Mouse (Mus musculus): ENCODE data around the gene Ly6g6e. TPM values are rescaled to one million over a fixed set of nuclear protein-coding genes. Genes with fewer than 3 reads are reported as not detected.
"Not testable (repeated sequence)": the region's sequence is repeated elsewhere in the genome, so short reads cannot be mapped to it uniquely, and the experiment has no call there.

Gene Ly6g6e
- polyA plus RNA-seq (2014; fragmentation: Nextera tagmentation; extraction: Ambion mirVana): 9.4 and 11.8 TPM in 2 replicates

DNA sequence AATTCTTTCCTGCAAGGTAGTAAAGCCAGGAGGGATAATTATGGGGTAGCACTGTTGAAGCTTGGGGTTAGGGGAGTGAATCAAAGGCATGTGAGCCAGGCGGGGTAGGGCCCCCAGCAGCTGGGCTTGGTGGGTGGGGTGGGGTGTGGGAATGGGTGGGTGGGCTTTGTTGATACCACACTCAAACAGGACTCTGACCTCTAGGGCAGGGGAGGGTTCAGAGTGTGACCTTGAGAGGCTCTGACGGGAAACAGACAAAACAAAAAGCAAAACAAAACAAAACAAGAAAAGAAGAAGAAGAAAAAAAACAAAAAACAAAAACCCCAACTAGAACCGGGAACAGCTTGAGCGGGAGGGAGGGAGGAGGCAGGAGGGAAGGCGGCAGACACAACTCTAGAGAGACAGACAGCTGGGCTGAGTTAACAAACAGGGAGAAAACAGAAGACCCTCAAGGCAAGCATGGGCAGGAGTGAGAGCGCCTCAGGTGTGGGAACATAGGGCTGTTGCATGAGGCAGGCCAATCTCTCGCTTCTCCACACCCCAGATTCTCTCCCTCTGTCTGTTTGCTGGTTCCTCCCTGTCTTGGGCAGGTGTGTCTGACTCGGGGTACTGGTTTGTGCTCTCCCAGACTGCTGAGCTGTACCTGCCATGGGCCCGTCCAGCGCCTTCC is at the start of gene Ly6g6e:
Gene Ly6g6e, plus strand, starts transcription at position 396 of the 670 bp plus-strand sequence.
- H3K36me3 ChIP-seq (ENCODE audit: control insufficient read depth, insufficient read depth, low read length): no peaks in the 10 kb centered on the region
- peak within 1 kb of the TSS; percentile 43 for H3K4me2 ChIP-seq (ENCODE audit: low read depth, low read length)
- peak; percentile 39 for DNase-seq (ENCODE audit: low spot score)
- ATAC-seq (ENCODE audit: low read depth): peak; percentile 47
- WGBS: 9% methylated on average over 10 of the region's 10 CpGs
- peak within 1 kb of the TSS; percentile 31 for H3K9ac ChIP-seq (ENCODE audit: low read depth, low read length)
- no peak within 1 kb of the TSS; the same call in 1 of the 2 replicates for H3K27ac ChIP-seq (replicated peaks; ENCODE audit: low read depth, low read length)
- no peaks in the 10 kb centered on the region for H3K27me3 ChIP-seq (replicated peaks; ENCODE audit: control insufficient read depth, insufficient read depth, low read length)
- peak within 1 kb of the TSS; percentile 8; the same call in 1 of the 2 replicates for H3K4me3 ChIP-seq (ENCODE audit: low read depth, low read length)
- H3K9me3 ChIP-seq (ENCODE audit: control insufficient read depth, low read length): no peaks in the 10 kb centered on the region
- H3K4me1 ChIP-seq (ENCODE audit: control insufficient read depth, insufficient read depth, low read length): peaks cover 3% of the 10 kb centered on the region; the same call in 1 of the 2 replicates

DNA sequence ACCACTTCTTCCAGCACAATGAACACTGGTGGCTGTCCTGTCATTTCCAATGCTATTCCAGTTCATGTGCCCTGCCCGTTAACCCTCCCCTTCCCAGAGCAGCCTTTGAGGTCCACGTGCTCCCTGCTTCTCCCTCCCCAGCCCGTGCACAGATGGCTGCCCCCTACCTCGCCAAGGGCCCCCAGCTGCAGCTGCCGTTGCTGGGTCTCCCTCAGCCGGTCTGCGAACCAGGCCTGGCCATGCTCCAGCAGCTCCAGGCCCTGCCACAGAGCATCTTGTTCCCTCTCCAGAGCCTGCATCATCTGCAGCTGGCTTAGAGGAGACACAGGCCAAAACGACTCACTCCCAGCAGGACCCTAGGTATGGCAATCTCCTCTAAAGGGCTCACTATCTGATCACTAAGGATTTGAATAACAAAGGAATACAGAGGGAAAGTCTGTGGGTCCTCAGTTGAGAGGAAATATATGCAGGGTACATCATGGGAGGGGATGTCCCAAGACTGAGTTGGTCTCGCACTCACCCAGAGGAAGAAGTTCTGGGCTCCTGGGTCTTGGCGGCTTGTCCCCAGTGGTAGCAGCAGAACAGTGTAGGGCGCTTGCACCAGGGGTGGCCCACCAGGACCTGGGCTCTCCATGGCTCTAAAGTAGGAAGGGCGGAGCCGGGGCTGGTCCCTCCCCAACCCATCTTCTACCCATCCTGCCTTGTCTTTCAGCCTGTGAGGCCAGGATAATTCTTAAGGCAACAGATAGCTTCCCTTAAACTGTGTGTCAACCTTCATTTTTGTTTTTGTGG is 49.2 kb upstream of the Ly6g6e start, which contains the start of gene Sapcd1:
Gene Sapcd1, minus strand, starts transcription at position 740 of the 792 bp plus-strand sequence.
- peak within 1 kb of the TSS; percentile 35; the same call in 1 of the 2 replicates for H3K9ac ChIP-seq (ENCODE audit: low read depth, low read length)
- H3K36me3 ChIP-seq (ENCODE audit: control insufficient read depth, insufficient read depth, low read length): no peaks in the 10 kb centered on the region
- peak; percentile 90 for DNase-seq (ENCODE audit: low spot score)
- peak within 1 kb of the TSS; percentile 61 for H3K27ac ChIP-seq (replicated peaks; ENCODE audit: low read depth, low read length)
- peak within 1 kb of the TSS; percentile 40 for H3K4me2 ChIP-seq (ENCODE audit: low read depth, low read length)
- peak; percentile 89 for ATAC-seq (ENCODE audit: low read depth)
- H3K4me1 ChIP-seq (ENCODE audit: control insufficient read depth, insufficient read depth, low read length): peaks cover 4% of the 10 kb centered on the region
- H3K4me3 ChIP-seq (ENCODE audit: low read depth, low read length): peak within 1 kb of the TSS; percentile 15; the same call in 1 of the 2 replicates
- H3K27me3 ChIP-seq (replicated peaks; ENCODE audit: control insufficient read depth, insufficient read depth, low read length): no peaks in the 10 kb centered on the region
- no peaks in the 10 kb centered on the region for H3K9me3 ChIP-seq (ENCODE audit: control insufficient read depth, low read length)
- WGBS: 30% methylated on average over 12 of the region's 13 CpGs

DNA sequence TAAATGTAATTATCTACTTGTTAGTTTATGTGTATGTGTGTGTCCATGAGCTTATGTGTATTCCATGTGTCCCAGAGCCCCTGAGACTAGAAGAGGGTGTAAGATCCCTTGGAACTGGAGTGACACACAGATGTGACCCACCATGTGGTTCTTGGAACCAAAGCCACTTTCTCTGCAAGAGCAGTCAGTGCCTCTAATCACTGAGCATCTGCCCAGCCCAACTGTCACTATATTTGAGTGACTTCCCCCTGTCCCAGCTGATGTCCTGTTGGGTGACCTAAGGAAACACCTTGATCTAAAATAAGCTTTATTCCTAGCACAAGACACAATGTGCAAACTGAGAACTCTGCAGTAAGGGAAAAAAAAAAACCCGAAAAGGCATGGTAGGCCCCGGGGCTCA is 48.4 kb upstream of the Ly6g6e start:
- Histone ChIP-seq H3K36me3 (ENCODE audit: control insufficient read depth, insufficient read depth, low read length) (no peaks in the 10 kb centered on the region), H3K9me3 (ENCODE audit: control insufficient read depth, low read length) (no peaks in the 10 kb centered on the region), H3K27ac (replicated peaks; ENCODE audit: low read depth, low read length) (no peak overlapping the region), H3K27me3 (replicated peaks; ENCODE audit: control insufficient read depth, insufficient read depth, low read length) (no peaks in the 10 kb centered on the region), H3K4me2 (ENCODE audit: low read depth, low read length) (peak overlapping the region; percentile 40; the same call in 1 of the 2 replicates), H3K9ac (ENCODE audit: low read depth, low read length) (no peak overlapping the region), H3K4me3 (ENCODE audit: low read depth, low read length) (no peak overlapping the region), H3K4me1 (ENCODE audit: control insufficient read depth, insufficient read depth, low read length) (peaks cover 4% of the 10 kb centered on the region)
- WGBS: 64% methylated on average over 2 of the region's 2 CpGs
- no peak for DNase-seq (ENCODE audit: low spot score)
- no peak for ATAC-seq (ENCODE audit: low read depth)

DNA sequence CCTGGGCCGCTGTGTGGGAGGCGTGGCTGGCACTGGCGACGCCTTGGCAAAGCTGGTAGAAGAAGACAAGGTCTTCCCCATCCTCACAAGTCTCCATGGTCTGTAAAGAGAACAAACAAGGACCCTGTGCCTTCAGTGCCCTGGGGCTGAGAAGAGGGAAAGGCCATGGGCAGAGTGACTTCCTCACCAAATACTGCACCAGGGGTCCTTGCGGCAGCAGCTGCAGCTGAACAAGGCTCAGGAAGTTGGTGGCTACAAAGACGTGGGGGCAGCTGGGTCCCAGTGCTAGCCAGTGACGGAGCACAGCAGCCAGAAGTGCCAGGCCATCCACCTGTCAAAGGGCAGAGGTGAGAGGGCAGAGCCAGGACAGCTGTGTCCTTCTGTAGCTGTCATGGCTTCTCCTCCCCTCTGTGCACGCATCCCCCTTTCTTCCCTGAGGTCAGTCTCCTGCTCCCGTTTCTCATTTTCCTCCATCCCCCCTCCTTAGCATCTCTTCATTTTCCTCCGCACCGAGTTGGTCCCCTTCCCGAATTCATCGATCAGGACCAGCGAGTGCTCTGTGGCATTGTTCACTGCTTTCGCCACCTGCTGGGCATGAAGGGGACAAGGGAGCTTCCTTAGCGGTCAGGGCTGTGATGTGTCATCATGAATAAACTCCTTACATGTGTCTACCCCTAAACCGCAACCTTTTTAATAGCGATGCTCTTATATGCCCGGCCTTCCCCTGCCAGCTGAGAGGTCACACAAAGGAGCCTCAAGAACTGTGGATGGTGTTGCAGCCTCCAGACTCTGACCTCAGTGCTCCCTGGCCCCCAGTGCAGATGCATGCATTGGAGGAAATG is 46.8 kb upstream of the Ly6g6e start:
- Histone ChIP-seq H3K4me1 (ENCODE audit: control insufficient read depth, insufficient read depth, low read length) (peaks cover 4% of the 10 kb centered on the region), H3K9me3 (ENCODE audit: control insufficient read depth, low read length) (no peaks in the 10 kb centered on the region), H3K4me2 (ENCODE audit: low read depth, low read length) (no peak overlapping the region), H3K9ac (ENCODE audit: low read depth, low read length) (no peak overlapping the region; the same call in 1 of the 2 replicates), H3K36me3 (ENCODE audit: control insufficient read depth, insufficient read depth, low read length) (no peaks in the 10 kb centered on the region), H3K27ac (replicated peaks; ENCODE audit: low read depth, low read length) (no peak overlapping the region), H3K27me3 (replicated peaks; ENCODE audit: control insufficient read depth, insufficient read depth, low read length) (no peaks in the 10 kb centered on the region), H3K4me3 (ENCODE audit: low read depth, low read length) (no peak overlapping the region)
- no peak for ATAC-seq (ENCODE audit: low read depth)
- WGBS: 36% methylated on average over 18 of the region's 19 CpGs
- DNase-seq (ENCODE audit: low spot score): no peak

DNA sequence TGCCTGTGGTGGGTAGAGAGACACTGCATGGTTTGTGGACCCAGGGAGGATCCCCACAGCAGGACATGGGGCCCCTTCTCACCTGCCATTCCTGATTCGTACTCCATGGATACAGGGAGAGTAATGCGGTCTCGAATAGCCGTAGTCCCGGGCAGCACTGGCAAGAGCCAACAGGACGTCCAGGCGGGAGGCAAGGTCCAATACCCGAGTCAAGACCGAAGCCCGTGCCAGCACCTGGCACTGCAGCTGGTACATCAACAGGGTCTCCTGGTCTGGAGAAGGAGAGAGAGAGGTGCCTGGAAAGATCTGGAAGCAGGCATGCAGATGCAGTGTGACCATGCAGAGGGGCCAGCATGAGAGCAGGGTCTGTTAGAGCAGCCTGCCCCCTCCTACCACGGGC is 45.4 kb upstream of the Ly6g6e start:
- H3K9me3 ChIP-seq (ENCODE audit: control insufficient read depth, low read length): no peaks in the 10 kb centered on the region

DNA sequence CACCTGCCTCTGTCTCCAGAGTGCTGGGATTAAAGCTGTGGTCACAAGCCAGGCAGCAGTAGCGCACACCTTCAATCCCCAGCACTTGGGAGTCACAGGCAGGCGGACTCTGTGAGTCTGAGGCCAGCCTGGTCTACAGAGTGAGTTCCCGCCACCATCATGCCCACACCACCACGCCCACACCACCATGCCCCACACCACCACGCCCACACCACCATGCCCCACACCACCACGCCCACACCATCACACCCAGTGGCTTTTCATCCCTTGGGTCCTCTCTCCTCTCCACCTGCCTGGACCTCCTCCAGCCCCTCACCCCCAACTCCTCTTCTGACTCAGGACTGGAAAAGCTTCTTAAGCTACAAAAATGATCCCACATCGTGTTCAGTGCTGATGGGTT is 44.8 kb upstream of the Ly6g6e start:
- Histone ChIP-seq H3K27me3 (replicated peaks; ENCODE audit: control insufficient read depth, insufficient read depth, low read length) (no peaks in the 10 kb centered on the region), H3K4me1 (ENCODE audit: control insufficient read depth, insufficient read depth, low read length) (no peaks in the 10 kb centered on the region; the same call in 1 of the 2 replicates), H3K36me3 (ENCODE audit: control insufficient read depth, insufficient read depth, low read length) (no peaks in the 10 kb centered on the region), H3K4me2 (ENCODE audit: low read depth, low read length) (no peak overlapping the region), H3K27ac (replicated peaks; ENCODE audit: low read depth, low read length) (no peak overlapping the region), H3K9me3 (ENCODE audit: control insufficient read depth, low read length) (no peaks in the 10 kb centered on the region), H3K4me3 (ENCODE audit: low read depth, low read length) (no peak overlapping the region), H3K9ac (ENCODE audit: low read depth, low read length) (no peak overlapping the region)
- WGBS: 88% methylated on average over 7 of the region's 7 CpGs
- DNase-seq (ENCODE audit: low spot score): no peak
- no peak for ATAC-seq (ENCODE audit: low read depth)

More for the DNA sequence above, 45.4 kb upstream of the Ly6g6e start:
- Histone ChIP-seq H3K36me3 (ENCODE audit: control insufficient read depth, insufficient read depth, low read length) (no peaks in the 10 kb centered on the region), H3K4me1 (ENCODE audit: control insufficient read depth, insufficient read depth, low read length) (peaks cover under 1% of the 10 kb centered on the region), H3K27me3 (replicated peaks; ENCODE audit: control insufficient read depth, insufficient read depth, low read length) (no peaks in the 10 kb centered on the region), H3K4me2 (ENCODE audit: low read depth, low read length) (no peak overlapping the region), H3K9ac (ENCODE audit: low read depth, low read length) (no peak overlapping the region), H3K27ac (replicated peaks; ENCODE audit: low read depth, low read length) (no peak overlapping the region), H3K4me3 (ENCODE audit: low read depth, low read length) (no peak overlapping the region)
- DNase-seq (ENCODE audit: low spot score): no peak
- no peak for ATAC-seq (ENCODE audit: low read depth)
- 90% methylated on average over 11 of the region's 11 CpGs for WGBS

DNA sequence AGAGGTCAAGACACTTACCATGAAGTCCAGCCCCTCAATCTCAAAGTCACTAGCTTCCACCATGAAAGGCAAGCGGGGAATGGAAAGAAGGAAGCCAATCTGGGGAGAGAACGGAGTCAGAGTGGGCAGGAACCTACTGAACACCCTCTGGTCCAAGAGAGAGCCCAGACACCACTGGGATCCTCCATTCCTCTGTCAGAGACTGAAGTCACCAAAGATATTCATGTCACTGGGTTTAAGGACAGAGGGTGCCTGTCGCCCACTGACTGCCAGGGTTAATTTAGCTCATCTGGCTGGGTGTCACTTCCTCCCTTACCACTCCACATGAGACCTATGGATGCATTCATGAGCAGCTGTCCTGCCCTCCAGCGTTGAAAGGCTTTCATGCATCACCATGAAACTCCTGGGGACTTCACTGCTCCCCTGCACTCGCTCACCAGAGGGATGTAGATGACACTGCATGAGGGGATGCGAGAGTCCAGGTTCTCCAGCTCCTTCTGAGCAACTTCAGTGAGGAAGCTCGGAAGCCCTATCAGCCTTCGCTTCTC is 44.3 kb upstream of the Ly6g6e start:
- Histone ChIP-seq H3K9me3 (ENCODE audit: control insufficient read depth, low read length) (no peaks in the 10 kb centered on the region), H3K27ac (replicated peaks; ENCODE audit: low read depth, low read length) (no peak overlapping the region), H3K36me3 (ENCODE audit: control insufficient read depth, insufficient read depth, low read length) (no peaks in the 10 kb centered on the region), H3K9ac (ENCODE audit: low read depth, low read length) (no peak overlapping the region), H3K27me3 (replicated peaks; ENCODE audit: control insufficient read depth, insufficient read depth, low read length) (no peaks in the 10 kb centered on the region), H3K4me2 (ENCODE audit: low read depth, low read length) (no peak overlapping the region), H3K4me3 (ENCODE audit: low read depth, low read length) (no peak overlapping the region), H3K4me1 (ENCODE audit: control insufficient read depth, insufficient read depth, low read length) (no peaks in the 10 kb centered on the region; the same call in 1 of the 2 replicates)
- DNase-seq (ENCODE audit: low spot score) (no peak), ATAC-seq (ENCODE audit: low read depth) (no peak)
- WGBS: 79% methylated on average over 8 of the region's 8 CpGs

DNA sequence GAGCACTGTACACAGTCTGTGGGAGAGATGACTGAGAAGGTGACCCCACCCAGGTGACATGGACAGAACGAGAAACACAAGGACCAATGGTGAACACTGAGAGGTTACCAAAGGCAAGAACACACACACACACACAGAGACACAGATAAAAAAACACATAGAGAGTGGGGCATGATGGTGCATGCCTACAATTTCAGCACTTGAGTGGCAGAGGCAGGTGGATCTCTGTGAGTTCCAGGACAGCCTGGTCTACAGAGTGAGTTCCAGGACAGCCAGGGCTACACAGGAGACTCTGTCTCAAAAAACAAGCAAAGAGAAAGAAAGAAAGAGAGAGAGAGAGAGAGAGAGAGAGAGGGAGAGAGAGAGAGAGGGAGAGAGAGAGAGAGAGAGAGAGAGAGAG is 43.0 kb upstream of the Ly6g6e start:
- H3K9me3 ChIP-seq (ENCODE audit: control insufficient read depth, low read length); ATAC-seq (ENCODE audit: low read depth); H3K27ac ChIP-seq (replicated peaks; ENCODE audit: low read depth, low read length); H3K4me3 ChIP-seq (ENCODE audit: low read depth, low read length); H3K9ac ChIP-seq (ENCODE audit: low read depth, low read length); H3K4me1 ChIP-seq (ENCODE audit: control insufficient read depth, insufficient read depth, low read length); H3K36me3 ChIP-seq (ENCODE audit: control insufficient read depth, insufficient read depth, low read length); H3K27me3 ChIP-seq (replicated peaks; ENCODE audit: control insufficient read depth, insufficient read depth, low read length); H3K4me2 ChIP-seq (ENCODE audit: low read depth, low read length); DNase-seq (ENCODE audit: low spot score): not testable (repeated sequence)
- 75% methylated on average over 1 of the region's 1 CpGs for WGBS

All from embryonic facial prominence, embryonic 14.5 days (tissue).